Mouse (Mus musculus) erythroblast, embryonic 14.5 days (primary cell): ENCODE measurements around the gene Bdh1. TPM values are rescaled to one million over a fixed set of nuclear protein-coding genes. Genes with fewer than 3 reads are reported as not detected.

Experiments
- H3K27me3 ChIP-seq: 2 replicates; pipeline ENCODE4 v1.6.1; 2012; ENCODE audit warnings: inconsistent platforms; ENCODE audit not compliant: control insufficient read depth
- H3K36me3 ChIP-seq: 2 replicates; pipeline ENCODE4 v1.6.1; 2012; ENCODE audit warnings: mild to moderate bottlenecking, inconsistent platforms; ENCODE audit not compliant: control insufficient read depth
- H3K4me1 ChIP-seq: 2 replicates; pipeline ENCODE4 v1.6.1; 2012; ENCODE audit warnings: inconsistent platforms; ENCODE audit not compliant: control insufficient read depth
- H3K4me3 ChIP-seq: replicated peaks from 2 replicates; pipeline ENCODE3; 2012; ENCODE audit warnings: moderate library complexity, mild to moderate bottlenecking, inconsistent platforms
- H3K9me3 ChIP-seq: 2 replicates; pipeline ENCODE4 v1.6.1; 2012; ENCODE audit warnings: low read length, inconsistent platforms, mixed read lengths; ENCODE audit not compliant: control insufficient read depth
- GATA1 ChIP-seq: IDR thresholded peaks from 2 replicates; pipeline ENCODE4 v1.6.1; 2012; ENCODE audit warnings: low read length, inconsistent platforms, mixed read lengths
- TAL1 ChIP-seq: IDR thresholded peaks from 3 replicates; pipeline ENCODE4 v1.6.1; 2012; ENCODE audit warnings: low read length, inconsistent platforms, mixed read lengths
- polyA plus RNA-seq: library from polyadenylated mRNA; stranded (reverse); fragments of >175 nt; gene quantifications from 2 replicates; pipeline ENCODE4 v1.2.3, GENCODE M21; 2012

Bdh1 gene
- polyA plus RNA-seq, 1 experiment = 0.70 TPM

DNA sequence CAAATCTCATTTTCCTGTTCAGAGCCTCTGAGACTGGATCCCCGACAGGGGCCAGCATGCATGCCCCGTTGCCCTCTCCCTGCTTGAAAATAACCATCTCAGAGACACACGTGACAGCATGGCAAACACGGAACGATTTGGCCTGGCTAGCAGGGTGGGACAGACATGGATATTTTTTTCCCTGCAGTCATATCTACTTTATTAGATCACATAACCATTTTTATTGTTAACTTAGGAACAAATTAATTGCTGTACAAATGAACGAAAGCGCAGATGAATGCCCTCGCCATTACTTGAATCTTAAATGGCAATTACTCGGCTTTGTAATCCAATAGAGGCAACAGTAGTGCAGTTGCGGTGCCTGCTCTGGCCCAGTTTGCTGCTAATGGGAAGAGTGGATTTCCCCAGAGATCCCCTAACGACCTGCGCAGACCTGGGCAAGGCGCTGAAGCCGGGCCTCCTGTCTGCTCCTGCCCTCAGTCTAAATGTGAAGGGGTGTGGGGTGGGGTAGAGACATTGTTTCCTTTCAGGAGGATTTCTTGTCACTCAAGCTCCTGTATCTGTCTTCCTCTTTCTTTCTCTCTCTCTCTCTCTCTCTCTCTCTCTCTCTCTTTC is 79.8 kb downstream of the Bdh1 start:
- H3K36me3 ChIP-seq = no peaks in the 10 kb centered on the region
- TF ChIP-seq GATA1 (no peak), TAL1 (no peak)
- H3K9me3 ChIP-seq = no peaks in the 10 kb centered on the region
- no peaks in the 10 kb centered on the region for H3K27me3 ChIP-seq
- no peak overlapping the region for H3K4me3 ChIP-seq
- H3K4me1 ChIP-seq = peaks cover 5% of the 10 kb centered on the region

DNA sequence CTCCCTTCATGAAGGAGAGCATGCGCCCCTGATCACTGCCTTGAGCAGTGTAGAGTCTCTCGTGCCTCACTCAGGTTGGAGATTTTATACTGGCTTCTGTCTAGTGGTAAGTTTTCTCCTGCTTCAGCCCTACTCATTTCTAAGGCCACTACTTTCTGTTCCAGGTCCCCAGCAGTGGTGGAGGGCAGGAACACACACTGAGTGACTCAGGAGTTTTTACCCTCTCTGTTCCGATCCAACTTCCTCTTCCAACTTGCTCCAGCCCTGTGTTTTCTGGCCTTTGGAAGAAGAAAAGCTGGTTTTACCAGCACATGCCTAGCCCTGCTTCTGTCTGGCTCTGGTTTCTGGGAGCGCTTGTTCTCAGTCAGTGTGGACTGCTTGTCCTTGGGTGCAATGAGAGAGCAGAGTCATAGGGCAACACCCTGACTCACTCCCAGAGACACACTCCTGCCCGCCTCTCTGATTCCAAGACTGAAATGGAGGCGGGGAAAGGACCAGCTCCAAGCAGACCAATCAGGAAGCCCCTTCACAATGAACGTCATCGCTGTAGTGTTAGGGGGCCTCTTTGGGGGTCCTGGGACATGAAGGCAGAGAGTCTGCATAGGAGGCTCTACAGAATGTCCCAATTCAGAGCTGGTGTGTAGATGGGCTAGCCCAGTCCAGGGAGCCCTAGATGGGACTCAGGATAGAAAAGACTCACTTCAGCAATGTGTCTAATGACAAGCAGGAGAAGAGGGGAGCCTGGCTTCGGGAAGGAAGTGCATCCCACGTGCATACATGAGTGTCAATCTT is 84.8 kb downstream of the Bdh1 start:
- Histone ChIP-seq H3K36me3 (no peaks in the 10 kb centered on the region), H3K4me3 (peak overlapping the region; percentile 19), H3K9me3 (no peaks in the 10 kb centered on the region), H3K4me1 (peaks cover 31% of the 10 kb centered on the region), H3K27me3 (no peaks in the 10 kb centered on the region)
- TF ChIP-seq TAL1 = no peak
- TF ChIP-seq GATA1 = no peak

DNA sequence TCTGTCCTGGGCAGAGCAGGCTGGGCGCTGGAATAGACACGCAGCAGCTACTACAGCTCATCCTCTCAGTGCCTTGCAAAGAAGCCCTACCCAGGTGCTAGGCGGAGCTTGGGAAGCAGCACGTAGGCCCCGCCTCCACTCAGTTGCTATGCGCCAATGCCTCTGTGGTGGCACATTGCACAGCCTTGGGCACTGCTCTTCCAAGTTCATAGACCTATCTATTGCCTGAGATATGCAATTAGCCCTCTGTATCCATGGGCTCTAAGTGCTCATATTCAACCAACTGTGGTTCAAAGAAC is 85.3 kb downstream of the Bdh1 start:
- no peaks in the 10 kb centered on the region for H3K36me3 ChIP-seq
- H3K4me3 ChIP-seq = peak overlapping the region; percentile 19
- H3K9me3 ChIP-seq = no peaks in the 10 kb centered on the region
- TF ChIP-seq TAL1 = no peak
- H3K4me1 ChIP-seq = peaks cover 31% of the 10 kb centered on the region
- H3K27me3 ChIP-seq = no peaks in the 10 kb centered on the region

DNA sequence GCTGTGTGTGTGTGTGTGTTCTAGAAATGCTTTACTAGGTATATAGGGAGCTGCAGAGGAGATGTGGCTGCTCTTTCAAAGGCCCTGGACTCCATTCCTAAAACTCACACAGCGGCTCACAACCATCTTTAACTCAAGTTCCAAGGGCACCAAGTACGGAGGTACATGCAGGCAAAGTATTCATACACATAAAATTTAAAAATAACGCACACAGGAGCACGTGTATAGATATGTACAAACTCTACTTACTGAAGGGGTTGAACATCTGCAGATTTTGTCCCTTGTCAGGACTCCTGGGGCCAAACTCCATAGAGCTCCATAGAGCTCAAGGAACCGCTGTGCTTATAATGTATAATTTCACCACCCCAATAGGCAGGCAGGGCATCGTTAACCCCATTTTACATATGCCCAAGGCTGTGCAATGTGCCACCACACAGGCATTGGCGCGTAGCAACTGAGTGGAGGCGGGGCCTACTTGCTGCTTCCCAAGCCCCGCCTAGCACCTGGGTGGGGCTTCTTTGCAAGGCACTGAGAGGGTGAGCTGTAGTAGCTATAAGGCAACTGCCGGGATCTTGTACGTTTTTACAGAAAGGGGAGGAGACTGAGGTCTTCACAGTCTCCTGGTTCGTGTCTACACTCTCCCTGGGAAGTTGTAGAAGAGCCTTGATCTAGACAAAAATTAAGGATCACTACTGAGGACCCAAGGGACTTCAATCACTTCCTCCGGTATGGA is 85.9 kb downstream of the Bdh1 start:
- TF ChIP-seq GATA1 = no peak
- no peak for TF ChIP-seq TAL1

More for the DNA sequence above, 85.9 kb downstream of the Bdh1 start:
- Histone ChIP-seq H3K4me1 (peaks cover 31% of the 10 kb centered on the region), H3K4me3 (peak overlapping the region; percentile 36), H3K36me3 (no peaks in the 10 kb centered on the region), H3K9me3 (no peaks in the 10 kb centered on the region), H3K27me3 (no peaks in the 10 kb centered on the region)

Other genes with a start within 250 kb of the Bdh1 start
- 0.11 and 0.18 TPM in 2 replicates for gene Acap2, start 221.0 kb upstream of the Bdh1 start, polyA plus RNA-seq
- gene Ppp1r2, start 147.0 kb upstream of the Bdh1 start, polyA plus RNA-seq = 8.2 and 9.7 TPM in 2 replicates
- not detected in 2 replicates for gene Apod, start 107.5 kb upstream of the Bdh1 start, polyA plus RNA-seq
- 0.10 and 0.45 TPM in 2 replicates for gene Dlg1, start 241.2 kb downstream of the Bdh1 start, polyA plus RNA-seq